Mouse (Mus musculus) hindbrain, embryonic 12.5 days (tissue): ENCODE data around the gene Aff1. TPM values are rescaled to one million over a fixed set of nuclear protein-coding genes. Genes with fewer than 3 reads are reported as not detected.

Source experiments
- ATAC-seq: fragments of 200-750 bp; cut with Nextera tagmentation; 2 replicates; pipeline ENCODE4 v1.8.0; 2017; ENCODE audit warnings: moderate TSS enrichment; ENCODE audit not compliant: low FRiP score
- H3K27ac ChIP-seq: fragments of 300-500 bp; sonication (generic); 2 replicates; pipeline ENCODE4 v1.5.1; 2016; ENCODE audit warnings: mild to moderate bottlenecking
- H3K27me3 ChIP-seq: fragments of 300-500 bp; sonication (generic); 2 replicates; pipeline ENCODE4 v1.6.1; 2016; ENCODE audit warnings: mild to moderate bottlenecking
- H3K36me3 ChIP-seq: fragments of 300-500 bp; sonication (generic); 2 replicates; pipeline ENCODE4 v1.6.1; 2016; ENCODE audit warnings: mild to moderate bottlenecking
- H3K4me1 ChIP-seq: fragments of 300-500 bp; sonication (generic); 2 replicates; pipeline ENCODE4 v1.6.1; 2016
- H3K4me2 ChIP-seq: fragments of 300-500 bp; sonication (generic); replicated peaks from 2 replicates; pipeline ENCODE4 v1.6.1; 2016; ENCODE audit warnings: mild to moderate bottlenecking
- H3K4me3 ChIP-seq: fragments of 300-500 bp; sonication (generic); 2 replicates; pipeline ENCODE4 v1.5.1; 2016; ENCODE audit warnings: mild to moderate bottlenecking
- H3K9ac ChIP-seq: fragments of 300-500 bp; sonication (generic); 2 replicates; pipeline ENCODE4 v1.6.1; 2016; ENCODE audit warnings: mild to moderate bottlenecking, moderate library complexity
- H3K9me3 ChIP-seq: fragments of 300-500 bp; sonication (generic); replicated peaks from 2 replicates; pipeline ENCODE4 v1.6.1; 2016; ENCODE audit warnings: mild to moderate bottlenecking
- WGBS: fragments of 180-500 bp; shearing (Covaris S2); methylation state at CpG from one replicate; pipeline ENCODE4 v1.1.7; 2016; 5-methylcytosine and 5-hydroxymethylcytosine counted together
- polyA plus RNA-seq: library from polyadenylated mRNA; unstranded; fragments of >200 nt; fragmentation: Nextera tagmentation; extraction: Ambion mirVana; gene quantifications from 2 replicates; pipeline ENCODE4 v1.2.1, GENCODE M21; 2016

Aff1 gene
- polyA plus RNA-seq, 1 experiment from 2014 or later = 5.4 TPM

DNA sequence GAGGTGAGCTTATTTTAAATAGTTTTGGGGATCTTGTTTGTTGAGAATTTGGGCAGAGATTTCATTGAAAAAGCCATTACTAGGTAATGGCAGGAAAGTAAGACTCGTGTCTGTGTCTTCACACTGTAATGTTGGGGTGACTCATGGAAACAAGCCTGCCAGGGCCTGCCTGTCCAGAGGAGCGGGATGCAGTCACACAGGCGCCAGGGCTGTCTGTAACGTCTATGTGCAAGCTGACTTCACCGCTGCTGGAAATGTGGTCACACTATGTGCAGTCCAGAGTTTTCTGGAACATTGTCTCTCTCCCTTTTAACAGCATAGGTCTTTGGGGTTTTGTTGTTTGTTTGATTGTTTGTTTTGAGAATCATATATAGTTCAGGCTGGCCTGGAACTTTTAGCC, 130.8 kb downstream of the Aff1 start:
- Histone ChIP-seq H3K4me2 (no peak overlapping the region), H3K4me3 (no peak overlapping the region), H3K36me3 (peaks cover 5% of the 10 kb centered on the region; the same call in 1 of the 2 replicates), H3K9me3 (no peaks in the 10 kb centered on the region), H3K27me3 (no peaks in the 10 kb centered on the region), H3K27ac (no peak overlapping the region), H3K9ac (no peak overlapping the region), H3K4me1 (no peaks in the 10 kb centered on the region)
- ATAC-seq = no peak
- WGBS = 95% methylated on average over 5 of the region's 5 CpGs

DNA sequence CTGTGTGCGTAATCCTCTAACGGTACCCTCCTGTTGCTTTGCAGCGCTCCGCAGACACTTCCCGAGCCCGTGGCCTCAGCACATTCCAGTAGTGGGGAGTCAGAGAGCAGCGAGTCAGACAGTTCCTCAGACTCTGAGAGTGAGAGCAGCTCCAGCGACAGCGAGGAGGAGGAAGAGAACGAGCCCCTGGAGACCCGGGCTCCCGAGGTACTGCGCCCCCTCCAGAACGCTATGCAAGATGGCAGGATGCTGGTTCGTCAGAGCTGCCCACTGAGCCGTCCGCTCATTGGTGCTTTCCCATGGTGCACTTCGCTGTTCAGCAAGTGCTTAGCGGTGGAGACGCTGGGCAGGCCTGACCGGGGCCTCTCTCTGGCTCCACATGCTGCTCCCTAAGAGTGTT, 136.1 kb downstream of the Aff1 start:
- no peak overlapping the region for H3K27ac ChIP-seq
- no peak for ATAC-seq
- no peaks in the 10 kb centered on the region for H3K4me1 ChIP-seq
- no peaks in the 10 kb centered on the region for H3K27me3 ChIP-seq
- no peak overlapping the region for H3K4me3 ChIP-seq
- no peak overlapping the region for H3K9ac ChIP-seq
- peaks cover 10% of the 10 kb centered on the region; the same call in 1 of the 2 replicates for H3K36me3 ChIP-seq
- no peaks in the 10 kb centered on the region for H3K9me3 ChIP-seq
- WGBS = 88% methylated on average over 21 of the region's 21 CpGs
- no peak overlapping the region for H3K4me2 ChIP-seq

DNA sequence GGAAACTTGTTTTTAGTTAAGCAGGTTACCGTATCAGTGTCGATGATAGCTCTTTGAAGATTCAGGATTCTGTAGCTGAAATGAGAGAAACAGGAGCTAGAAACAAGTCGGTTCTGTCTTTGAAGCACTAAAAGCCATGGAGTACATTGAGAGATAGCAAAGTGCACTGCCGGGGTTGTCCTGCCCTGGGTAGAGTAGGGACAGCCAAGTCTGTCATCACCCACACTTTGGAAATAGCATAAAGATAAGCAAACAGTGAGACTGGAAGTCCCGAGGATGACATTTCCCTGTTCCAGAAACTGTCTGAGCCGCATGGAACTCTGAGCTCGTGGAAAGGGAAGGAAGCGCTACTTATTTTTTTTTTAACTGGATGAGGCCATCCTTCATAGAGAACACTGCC, 136.6 kb downstream of the Aff1 start:
- no peaks in the 10 kb centered on the region for H3K4me1 ChIP-seq
- peaks cover 14% of the 10 kb centered on the region for H3K36me3 ChIP-seq
- H3K9me3 ChIP-seq = no peaks in the 10 kb centered on the region
- ATAC-seq = no peak
- no peak overlapping the region for H3K9ac ChIP-seq
- no peaks in the 10 kb centered on the region for H3K27me3 ChIP-seq
- no peak overlapping the region for H3K4me3 ChIP-seq
- H3K4me2 ChIP-seq = no peak overlapping the region
- WGBS = 88% methylated on average over 8 of the region's 8 CpGs
- H3K27ac ChIP-seq = no peak overlapping the region

- H3K27ac ChIP-seq = no peak overlapping the region
- no peak overlapping the region for H3K4me3 ChIP-seq
- no peaks in the 10 kb centered on the region for H3K27me3 ChIP-seq
- H3K9me3 ChIP-seq = no peaks in the 10 kb centered on the region
- no peak for ATAC-seq
- 79% methylated on average over 12 of the region's 12 CpGs for WGBS
- no peaks in the 10 kb centered on the region for H3K4me1 ChIP-seq
- no peak overlapping the region for H3K9ac ChIP-seq
- peaks cover 17% of the 10 kb centered on the region for H3K36me3 ChIP-seq
- H3K4me2 ChIP-seq = no peak overlapping the region
Observed at GRCm38 (mm10) chr5:103829158-103829557, 137.0 kb downstream of the Aff1 start.

DNA sequence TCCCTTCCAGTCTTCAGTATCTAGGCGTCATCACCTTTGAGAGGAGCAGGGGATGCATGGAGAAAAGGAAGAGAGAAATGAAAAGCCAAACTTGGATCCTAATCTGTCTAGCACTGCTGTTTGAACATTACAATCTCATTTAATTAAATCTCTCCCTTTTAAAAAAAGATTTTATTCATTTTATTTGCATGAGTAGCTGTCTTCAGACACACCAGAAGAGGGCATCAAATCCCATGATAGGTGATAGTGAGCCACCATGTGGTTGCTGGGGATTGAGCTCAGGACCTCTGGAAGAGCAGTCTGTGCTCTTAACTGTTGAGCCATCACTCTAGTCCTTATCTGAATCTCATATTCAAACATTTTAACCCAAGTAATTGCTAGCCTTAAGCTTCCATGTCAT, 138.7 kb downstream of the Aff1 start:
- Histone ChIP-seq H3K36me3 (peaks cover 21% of the 10 kb centered on the region), H3K27ac (no peak overlapping the region), H3K4me1 (peaks cover under 1% of the 10 kb centered on the region; the same call in 1 of the 2 replicates), H3K27me3 (no peaks in the 10 kb centered on the region), H3K4me2 (no peak overlapping the region), H3K4me3 (no peak overlapping the region), H3K9me3 (no peaks in the 10 kb centered on the region), H3K9ac (no peak overlapping the region)
- no peak for ATAC-seq
- 100% methylated on average over 1 of the region's 1 CpGs for WGBS

DNA sequence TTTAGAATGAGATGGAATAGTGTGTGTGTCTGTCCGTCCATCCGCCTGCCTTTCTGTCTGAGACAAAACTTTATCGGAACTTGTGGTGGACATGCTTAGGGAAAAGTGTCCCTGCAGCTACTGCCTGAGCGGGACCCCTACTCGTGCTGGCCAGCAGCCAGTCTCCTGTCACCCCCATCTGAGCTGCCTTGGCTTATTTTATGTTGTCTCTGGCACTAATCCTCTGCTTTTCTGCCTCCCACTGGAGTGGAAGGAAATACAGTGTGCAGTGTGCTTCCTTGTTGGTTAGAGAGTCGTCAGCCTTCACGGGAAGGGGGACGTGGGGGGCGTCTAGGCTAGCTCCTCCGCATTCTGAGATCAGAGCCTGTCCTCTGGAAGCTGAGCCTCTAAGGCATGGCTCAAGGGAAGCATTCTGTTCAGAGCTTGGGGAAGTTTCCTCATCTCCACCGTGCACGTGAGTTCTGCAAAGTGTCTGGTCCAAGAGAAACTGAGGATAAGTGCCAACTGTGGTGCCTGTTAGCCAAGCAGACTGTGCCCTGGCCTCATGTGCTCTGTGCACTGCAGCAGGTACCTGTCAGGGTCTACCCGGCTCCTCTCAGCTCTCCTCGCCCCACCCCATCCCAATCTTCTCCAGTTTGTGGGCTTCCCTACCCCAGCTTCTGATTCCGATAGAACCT, 143.4 kb downstream of the Aff1 start:
- Histone ChIP-seq H3K4me2 (no peak overlapping the region), H3K9ac (no peak overlapping the region), H3K4me1 (peaks cover 2% of the 10 kb centered on the region; the same call in 1 of the 2 replicates), H3K4me3 (no peak overlapping the region), H3K27me3 (no peaks in the 10 kb centered on the region), H3K36me3 (peaks cover 12% of the 10 kb centered on the region), H3K27ac (no peak overlapping the region), H3K9me3 (no peaks in the 10 kb centered on the region)
- WGBS = 80% methylated on average over 15 of the region's 15 CpGs
- no peak for ATAC-seq

DNA sequence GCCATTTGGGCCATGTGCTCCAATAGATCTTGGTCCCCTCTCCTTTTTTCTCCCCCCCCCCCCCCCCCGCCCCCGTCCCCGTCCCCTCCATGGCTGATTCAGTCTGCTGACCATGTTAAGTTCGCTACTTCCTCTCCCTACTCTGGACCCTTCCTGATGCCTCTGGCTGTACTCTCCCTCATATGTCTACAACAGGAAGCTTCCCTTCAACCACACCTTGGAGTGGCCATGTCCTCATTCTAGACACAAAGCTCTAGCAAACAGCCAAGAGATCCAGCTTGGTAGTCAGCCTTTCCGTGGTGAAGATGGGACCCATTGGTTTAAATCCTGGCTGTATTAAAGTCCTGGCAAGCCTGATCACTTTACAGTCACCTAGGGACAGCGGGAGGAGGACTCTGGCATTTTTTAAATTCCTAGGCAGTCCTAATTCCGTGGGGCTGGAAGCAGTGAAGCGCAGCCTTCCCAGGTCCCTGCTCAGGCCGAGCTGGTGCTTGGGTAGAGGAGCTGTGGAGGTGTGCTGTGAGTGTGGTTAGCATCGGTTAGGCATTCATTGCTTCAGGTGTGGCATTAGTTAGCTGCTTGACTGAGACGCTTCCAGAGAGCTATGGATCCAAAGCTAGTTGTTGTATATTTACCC, 144.1 kb downstream of the Aff1 start:
- ATAC-seq = no peak
- Histone ChIP-seq H3K4me3 (no peak overlapping the region), H3K9ac (no peak overlapping the region), H3K27ac (no peak overlapping the region), H3K27me3 (no peaks in the 10 kb centered on the region), H3K36me3 (peaks cover 12% of the 10 kb centered on the region), H3K4me1 (peaks cover 2% of the 10 kb centered on the region; the same call in 1 of the 2 replicates), H3K9me3 (no peaks in the 10 kb centered on the region), H3K4me2 (no peak overlapping the region)
- 73% methylated on average over 10 of the region's 11 CpGs for WGBS

GRCm38 (mm10) chr5:103838550-103839264, 146.5 kb downstream of the Aff1 start:
- Histone ChIP-seq H3K9ac (no peak overlapping the region), H3K27me3 (no peaks in the 10 kb centered on the region), H3K36me3 (peaks cover 20% of the 10 kb centered on the region), H3K27ac (no peak overlapping the region), H3K4me2 (no peak overlapping the region), H3K4me3 (no peak overlapping the region), H3K9me3 (no peaks in the 10 kb centered on the region), H3K4me1 (peaks cover 2% of the 10 kb centered on the region; the same call in 1 of the 2 replicates)
- WGBS = 94% methylated on average over 15 of the region's 15 CpGs
- ATAC-seq = no peak

GRCm38 (mm10) chr5:103839265-103839626, 147.1 kb downstream of the Aff1 start:
- no peak overlapping the region for H3K27ac ChIP-seq
- H3K27me3 ChIP-seq = no peaks in the 10 kb centered on the region
- no peak overlapping the region for H3K4me3 ChIP-seq
- H3K36me3 ChIP-seq = peaks cover 16% of the 10 kb centered on the region; the same call in 1 of the 2 replicates
- peaks cover 2% of the 10 kb centered on the region; the same call in 1 of the 2 replicates for H3K4me1 ChIP-seq
- no peak overlapping the region for H3K9ac ChIP-seq
- H3K9me3 ChIP-seq = no peaks in the 10 kb centered on the region
- WGBS = 89% methylated on average over 3 of the region's 3 CpGs
- no peak overlapping the region for H3K4me2 ChIP-seq
- no peak for ATAC-seq

GRCm38 (mm10) chr5:103843938-103844337, 151.8 kb downstream of the Aff1 start:
- Histone ChIP-seq H3K4me2 (no peak overlapping the region), H3K27me3 (no peaks in the 10 kb centered on the region), H3K36me3 (peaks cover 22% of the 10 kb centered on the region), H3K4me3 (no peak overlapping the region), H3K9ac (no peak overlapping the region), H3K27ac (no peak overlapping the region), H3K4me1 (peaks cover 17% of the 10 kb centered on the region), H3K9me3 (no peaks in the 10 kb centered on the region)
- 58% methylated on average over 1 of the region's 1 CpGs for WGBS
- no peak for ATAC-seq

DNA sequence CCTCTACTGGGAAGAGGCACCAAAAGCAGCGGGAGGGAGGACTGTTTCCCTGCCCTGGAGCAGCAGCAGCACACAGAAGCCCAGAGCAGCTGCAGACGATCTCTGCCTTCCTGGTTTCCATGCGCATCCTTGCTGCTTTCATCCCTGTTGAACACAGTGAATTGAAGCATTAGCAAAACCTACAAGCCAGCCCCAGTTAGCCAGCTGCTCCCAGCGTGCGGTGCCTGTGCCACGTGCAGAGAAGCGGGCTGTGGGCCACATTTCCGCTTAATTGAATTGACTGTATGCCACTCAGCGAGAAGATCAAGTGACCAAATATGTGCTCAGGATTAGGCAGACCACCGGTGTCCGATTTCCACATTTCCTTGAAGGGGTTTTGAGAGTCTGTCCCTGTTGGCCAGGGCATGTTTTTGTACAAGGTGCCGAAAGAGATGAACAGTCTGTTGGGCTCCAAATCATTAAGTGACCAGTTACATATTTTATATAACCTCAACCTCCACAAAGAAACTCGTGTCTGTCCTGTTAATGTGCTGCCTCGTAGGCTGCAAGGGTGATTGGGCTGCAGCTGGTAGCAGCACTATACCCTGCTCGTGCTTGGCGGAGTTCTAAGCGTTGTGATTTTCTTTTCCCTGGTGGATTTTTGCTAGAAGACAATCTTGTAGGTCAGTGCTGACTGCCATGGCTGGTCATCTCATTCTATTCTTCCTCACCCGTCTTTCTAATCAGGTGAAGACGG, 153.4 kb downstream of the Aff1 start:
- no peaks in the 10 kb centered on the region for H3K27me3 ChIP-seq
- peaks cover 32% of the 10 kb centered on the region for H3K36me3 ChIP-seq
- peak overlapping the region; percentile 13; the same call in 1 of the 2 replicates for H3K27ac ChIP-seq
- no peak overlapping the region for H3K4me2 ChIP-seq
- H3K4me1 ChIP-seq = peaks cover 17% of the 10 kb centered on the region
- no peaks in the 10 kb centered on the region for H3K9me3 ChIP-seq
- no peak overlapping the region for H3K9ac ChIP-seq
- WGBS = 50% methylated on average over 19 of the region's 19 CpGs
- ATAC-seq = peak; percentile 71
- no peak overlapping the region for H3K4me3 ChIP-seq

DNA sequence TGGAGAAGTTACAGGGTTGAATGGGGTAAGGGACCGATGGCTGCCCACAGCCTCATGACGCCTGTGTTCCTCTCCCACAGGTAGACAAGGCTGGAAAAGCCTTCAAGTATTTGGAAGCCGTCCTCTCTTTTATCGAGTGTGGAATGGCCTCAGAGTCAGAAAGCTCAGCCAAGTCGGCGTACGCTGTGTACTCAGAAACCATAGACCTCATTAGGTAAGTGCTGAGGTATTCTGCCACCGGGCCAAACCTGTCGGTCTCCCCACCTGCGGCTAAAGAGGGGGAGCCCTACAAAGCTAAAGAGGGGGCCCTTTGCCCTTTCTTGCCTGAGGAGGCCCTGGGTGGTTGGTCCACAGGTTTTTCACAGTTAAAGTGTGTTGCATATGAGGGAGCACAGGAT, 154.0 kb downstream of the Aff1 start:
- Histone ChIP-seq H3K9ac (no peak overlapping the region), H3K9me3 (no peaks in the 10 kb centered on the region), H3K4me1 (peaks cover 17% of the 10 kb centered on the region), H3K36me3 (peaks cover 34% of the 10 kb centered on the region), H3K27me3 (no peaks in the 10 kb centered on the region), H3K4me2 (no peak overlapping the region), H3K27ac (0 out of 2 replicates have a peak overlapping the region, but pooled peaks have one; percentile 13), H3K4me3 (no peak overlapping the region)
- WGBS = 86% methylated on average over 10 of the region's 10 CpGs
- ATAC-seq = no peak
